Mouse (Mus musculus) midbrain, embryonic 13.5 days (tissue): ENCODE measurements at regions not wholly inside any gene's neighbourhood (a gene's known extent, or its start where the extent isn't known, plus 50 kb on each side); places are given as distances from the start of the nearest gene placed in this dataset.

Experiments
- ATAC-seq: fragments of 200-750 bp; cut with Nextera tagmentation; 2 replicates; pipeline ENCODE4 v1.8.0; 2017; ENCODE audit warnings: mild to moderate bottlenecking, moderate TSS enrichment, moderate library complexity
- H3K27ac ChIP-seq: fragments of 300-500 bp; sonication (generic); 2 replicates; pipeline ENCODE4 v1.5.1; 2015; ENCODE audit warnings: inconsistent platforms, mild to moderate bottlenecking, moderate library complexity
- H3K27me3 ChIP-seq: fragments of 300-500 bp; sonication (generic); 2 replicates; pipeline ENCODE4 v1.6.1; 2015; ENCODE audit warnings: mild to moderate bottlenecking, inconsistent platforms
- H3K36me3 ChIP-seq: fragments of 300-500 bp; sonication (generic); 2 replicates; pipeline ENCODE4 v1.6.1; 2015; ENCODE audit warnings: mild to moderate bottlenecking, inconsistent platforms
- H3K4me1 ChIP-seq: fragments of 300-500 bp; sonication (generic); replicated peaks from 2 replicates; pipeline ENCODE4 v1.6.1; 2015; ENCODE audit warnings: inconsistent platforms
- H3K4me2 ChIP-seq: fragments of 300-500 bp; sonication (generic); replicated peaks from 2 replicates; pipeline ENCODE4 v1.6.1; 2015; ENCODE audit warnings: moderate library complexity, mild to moderate bottlenecking, inconsistent platforms
- H3K4me3 ChIP-seq: fragments of 300-500 bp; sonication (generic); replicated peaks from 2 replicates; pipeline ENCODE4 v1.5.1; 2015; ENCODE audit warnings: mild to moderate bottlenecking, inconsistent platforms
- H3K9ac ChIP-seq: fragments of 300-500 bp; sonication (generic); replicated peaks from 2 replicates; pipeline ENCODE4 v1.6.1; 2015; ENCODE audit warnings: mild to moderate bottlenecking, inconsistent platforms
- H3K9me3 ChIP-seq: fragments of 300-500 bp; sonication (generic); 2 replicates; pipeline ENCODE4 v1.6.1; 2016; ENCODE audit warnings: mild to moderate bottlenecking, inconsistent platforms
- WGBS: fragments of 180-500 bp; shearing (Covaris S2); methylation state at CpG from one replicate; pipeline ENCODE4 v1.1.7; 2015; 5-methylcytosine and 5-hydroxymethylcytosine counted together

DNA sequence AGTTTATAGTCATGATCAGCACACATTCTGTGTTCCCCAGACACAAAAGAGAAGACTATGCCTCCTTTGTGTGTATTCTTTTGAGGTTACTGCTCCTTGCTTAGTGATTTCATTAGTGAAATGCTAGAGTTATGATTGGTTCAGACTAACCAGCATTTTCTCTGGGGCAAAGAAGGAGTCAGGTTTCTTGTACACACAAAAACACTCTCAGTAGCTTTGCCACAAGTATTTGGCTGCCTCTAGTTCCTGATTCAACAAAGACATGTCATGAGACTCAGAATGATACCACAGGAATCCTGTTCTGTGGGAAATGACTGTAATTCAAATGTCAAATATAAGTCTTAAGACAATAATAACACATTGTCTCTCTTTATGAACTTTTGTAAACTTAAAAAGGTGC, 86.9 kb downstream of the Alx1 start:
- Histone ChIP-seq H3K27me3 (no peaks in the 10 kb centered on the region), H3K27ac (no peak overlapping the region), H3K4me2 (no peak overlapping the region), H3K36me3 (no peaks in the 10 kb centered on the region), H3K9ac (no peak overlapping the region), H3K9me3 (no peaks in the 10 kb centered on the region), H3K4me1 (no peaks in the 10 kb centered on the region), H3K4me3 (no peak overlapping the region)
- ATAC-seq: no peak

DNA sequence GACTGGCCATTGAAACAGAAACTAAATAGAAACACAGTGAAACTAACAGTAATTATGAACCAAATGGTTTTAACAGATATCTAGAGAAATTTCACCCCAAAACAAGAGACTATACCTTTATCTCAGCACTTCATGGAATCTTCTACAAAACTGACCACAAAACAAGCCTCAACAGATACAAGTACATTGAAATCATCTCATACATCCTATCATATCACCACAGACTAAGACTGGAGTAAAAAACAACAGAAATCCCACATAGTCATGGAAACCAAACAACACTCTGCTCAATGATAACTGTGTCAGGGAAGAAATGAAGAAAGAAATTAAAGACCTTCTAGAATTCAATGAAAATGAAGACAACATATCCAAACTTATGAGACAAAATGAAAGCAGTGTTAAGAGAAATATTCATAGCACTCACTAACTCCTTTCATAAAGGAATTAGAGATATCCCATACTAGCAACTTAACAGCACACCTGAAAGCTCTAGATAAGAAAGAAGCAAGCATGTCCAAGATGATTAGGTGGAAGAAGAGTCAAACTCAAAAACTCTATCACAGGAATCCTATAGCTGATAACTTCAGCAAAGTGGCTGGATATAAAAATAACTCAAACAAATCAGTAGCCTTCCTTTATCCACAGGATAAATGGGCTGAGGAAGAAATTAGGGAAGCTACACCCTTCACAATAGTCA, 89.0 kb downstream of the Alx1 start:
- Histone ChIP-seq H3K27me3 (no peaks in the 10 kb centered on the region), H3K9me3 (no peaks in the 10 kb centered on the region), H3K4me3 (no peak overlapping the region), H3K27ac (no peak overlapping the region), H3K4me2 (no peak overlapping the region), H3K4me1 (no peaks in the 10 kb centered on the region), H3K36me3 (no peaks in the 10 kb centered on the region), H3K9ac (no peak overlapping the region)
- ATAC-seq: no peak

DNA sequence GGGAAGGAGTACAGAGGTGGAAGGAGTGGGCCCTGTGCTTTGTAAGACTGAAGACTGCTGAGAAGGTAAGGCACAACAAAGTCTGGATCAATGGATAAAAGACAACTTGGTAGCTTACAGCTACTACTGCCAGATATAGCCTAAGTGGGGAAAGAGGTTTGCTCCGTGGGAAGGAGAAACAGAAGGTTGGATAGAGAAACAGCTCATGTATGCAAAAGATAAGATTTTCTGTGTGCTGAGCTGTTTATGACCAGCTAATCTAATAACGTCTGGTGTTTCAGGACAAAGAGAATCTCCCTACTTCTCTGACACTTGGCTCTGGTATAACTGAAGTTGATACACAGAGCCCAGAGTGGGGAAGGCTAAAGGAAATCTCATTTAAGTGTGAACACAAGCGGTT, 98.6 kb downstream of the Alx1 start:
- no peaks in the 10 kb centered on the region for H3K9me3 ChIP-seq
- H3K4me2 ChIP-seq: no peak overlapping the region
- WGBS: 56% methylated on average over 3 of the region's 3 CpGs
- no peaks in the 10 kb centered on the region for H3K27me3 ChIP-seq
- no peak overlapping the region for H3K27ac ChIP-seq
- no peaks in the 10 kb centered on the region for H3K4me1 ChIP-seq
- no peak overlapping the region for H3K9ac ChIP-seq
- H3K36me3 ChIP-seq: no peaks in the 10 kb centered on the region
- no peak overlapping the region for H3K4me3 ChIP-seq
- ATAC-seq: no peak

DNA sequence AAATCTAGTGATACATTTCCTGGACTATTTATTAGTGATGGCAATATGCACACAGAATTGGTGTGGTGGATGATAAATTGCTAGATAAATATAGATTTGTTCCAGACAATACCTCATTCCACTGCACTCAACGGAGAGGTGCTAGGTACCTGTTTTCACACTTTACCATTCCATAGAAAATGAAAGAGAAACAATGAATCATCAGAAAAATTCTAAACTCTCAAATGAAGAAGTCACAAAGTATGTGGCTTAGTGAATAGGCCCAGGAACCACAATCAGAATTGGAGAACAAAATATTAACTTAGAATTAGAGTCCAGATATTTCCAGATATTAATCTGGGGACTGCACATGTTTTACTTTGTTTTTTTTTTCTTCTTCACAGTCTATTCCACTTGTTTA, 101.4 kb downstream of the Alx1 start:
- H3K9ac ChIP-seq: no peak overlapping the region
- no peaks in the 10 kb centered on the region for H3K36me3 ChIP-seq
- H3K27ac ChIP-seq: no peak overlapping the region
- H3K9me3 ChIP-seq: no peaks in the 10 kb centered on the region
- no peak for ATAC-seq
- WGBS: 79% methylated on average over 1 of the region's 1 CpGs
- H3K4me1 ChIP-seq: no peaks in the 10 kb centered on the region
- no peak overlapping the region for H3K4me3 ChIP-seq
- no peaks in the 10 kb centered on the region for H3K27me3 ChIP-seq
- H3K4me2 ChIP-seq: no peak overlapping the region

DNA sequence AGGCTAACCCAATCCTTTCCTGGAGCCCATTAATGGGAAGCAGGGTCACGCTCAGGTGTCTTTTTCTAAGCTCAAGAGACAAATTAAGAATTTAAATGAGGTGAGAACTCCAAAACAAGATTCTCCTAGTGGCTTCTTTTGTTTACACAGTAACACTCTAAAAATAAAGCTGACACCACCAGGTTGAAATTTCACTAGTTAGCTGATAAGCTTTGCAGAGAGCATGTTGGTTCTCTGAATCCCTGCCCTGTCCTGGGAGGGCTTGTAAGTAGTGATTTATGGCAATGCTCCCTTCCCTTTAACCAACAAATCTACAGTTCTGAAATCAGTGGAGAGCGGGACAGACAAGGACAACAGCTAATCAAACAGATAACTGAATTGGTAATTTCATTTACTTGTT, 132.6 kb downstream of the Alx1 start:
- Histone ChIP-seq H3K9ac (no peak overlapping the region), H3K4me3 (no peak overlapping the region), H3K36me3 (no peaks in the 10 kb centered on the region), H3K27ac (no peak overlapping the region), H3K27me3 (no peaks in the 10 kb centered on the region), H3K9me3 (no peaks in the 10 kb centered on the region), H3K4me1 (0 out of 2 replicates have a peak, but pooled peaks cover 4% of the 10 kb centered on the region), H3K4me2 (no peak overlapping the region)
- WGBS: 59% methylated on average over 2 of the region's 2 CpGs
- ATAC-seq: no peak

DNA sequence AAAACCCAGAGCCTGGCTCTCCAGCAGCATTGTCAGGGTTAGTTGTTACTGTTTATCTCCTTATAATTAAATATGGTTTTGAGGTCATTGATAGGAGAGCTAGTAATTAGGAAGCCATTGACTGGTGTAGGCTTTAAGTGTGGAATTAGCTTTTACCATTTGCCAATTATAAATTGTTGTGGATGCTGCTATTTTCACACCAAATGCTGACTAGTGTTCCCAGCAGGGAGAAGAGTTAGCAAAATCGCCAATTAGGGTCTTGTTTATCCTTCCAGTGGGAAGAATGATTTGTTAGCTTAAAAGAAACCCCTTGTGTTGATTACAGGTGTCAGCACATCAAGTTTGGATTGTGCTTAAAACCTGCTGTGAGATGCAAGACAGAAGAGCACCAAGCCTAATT, 134.1 kb downstream of the Alx1 start:
- H3K4me3 ChIP-seq: no peak overlapping the region
- H3K36me3 ChIP-seq: no peaks in the 10 kb centered on the region
- H3K4me1 ChIP-seq: 0 out of 2 replicates have a peak, but pooled peaks cover 4% of the 10 kb centered on the region
- no peak overlapping the region for H3K27ac ChIP-seq
- H3K27me3 ChIP-seq: no peaks in the 10 kb centered on the region
- H3K9me3 ChIP-seq: no peaks in the 10 kb centered on the region
- 31% methylated on average over 1 of the region's 1 CpGs for WGBS
- H3K9ac ChIP-seq: no peak overlapping the region
- no peak overlapping the region for H3K4me2 ChIP-seq
- ATAC-seq: no peak

DNA sequence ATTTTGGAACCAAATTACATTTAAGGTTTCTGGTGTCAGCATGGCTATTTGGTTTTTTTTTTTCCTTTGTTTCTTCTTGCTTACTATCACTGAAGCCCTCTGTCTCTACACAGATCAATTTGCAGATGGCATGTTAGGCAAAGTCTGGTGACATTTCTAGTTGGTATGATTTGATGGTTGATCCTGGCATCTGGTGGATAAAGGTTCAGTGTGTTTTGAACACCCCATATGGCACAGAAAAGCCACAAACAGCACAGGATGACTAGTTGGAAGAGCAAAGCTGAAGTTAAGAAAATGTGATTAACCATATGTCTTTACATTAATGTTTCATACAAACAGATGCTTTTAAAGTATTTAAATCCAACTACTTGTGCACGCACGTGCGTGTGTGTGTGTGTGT, 137.6 kb downstream of the Alx1 start:
- Histone ChIP-seq H3K9ac (no peak overlapping the region), H3K4me3 (no peak overlapping the region), H3K27ac (no peak overlapping the region), H3K4me2 (no peak overlapping the region), H3K4me1 (0 out of 2 replicates have a peak, but pooled peaks cover 4% of the 10 kb centered on the region), H3K36me3 (no peaks in the 10 kb centered on the region), H3K27me3 (no peaks in the 10 kb centered on the region), H3K9me3 (no peaks in the 10 kb centered on the region)
- ATAC-seq: no peak
- WGBS: 89% methylated on average over 3 of the region's 3 CpGs

DNA sequence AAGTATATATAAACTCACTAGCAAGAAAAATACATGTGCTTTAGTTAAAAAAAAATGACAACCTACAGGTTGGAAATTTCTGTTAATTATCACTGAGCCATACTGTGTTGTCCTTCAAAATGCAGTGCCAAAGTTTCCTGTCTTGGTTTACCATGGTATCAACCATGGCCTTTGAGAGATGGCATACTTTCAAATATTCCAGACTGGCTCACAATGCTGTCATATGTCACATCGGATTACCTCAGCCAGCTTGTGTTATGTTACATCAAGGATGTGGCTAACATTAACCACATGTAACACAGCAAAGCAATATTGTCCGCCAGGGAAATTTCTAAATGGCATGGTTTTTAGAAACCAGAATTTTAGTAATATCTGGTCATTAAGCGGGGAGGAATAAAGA, 140.3 kb downstream of the Alx1 start:
- no peak for ATAC-seq

DNA sequence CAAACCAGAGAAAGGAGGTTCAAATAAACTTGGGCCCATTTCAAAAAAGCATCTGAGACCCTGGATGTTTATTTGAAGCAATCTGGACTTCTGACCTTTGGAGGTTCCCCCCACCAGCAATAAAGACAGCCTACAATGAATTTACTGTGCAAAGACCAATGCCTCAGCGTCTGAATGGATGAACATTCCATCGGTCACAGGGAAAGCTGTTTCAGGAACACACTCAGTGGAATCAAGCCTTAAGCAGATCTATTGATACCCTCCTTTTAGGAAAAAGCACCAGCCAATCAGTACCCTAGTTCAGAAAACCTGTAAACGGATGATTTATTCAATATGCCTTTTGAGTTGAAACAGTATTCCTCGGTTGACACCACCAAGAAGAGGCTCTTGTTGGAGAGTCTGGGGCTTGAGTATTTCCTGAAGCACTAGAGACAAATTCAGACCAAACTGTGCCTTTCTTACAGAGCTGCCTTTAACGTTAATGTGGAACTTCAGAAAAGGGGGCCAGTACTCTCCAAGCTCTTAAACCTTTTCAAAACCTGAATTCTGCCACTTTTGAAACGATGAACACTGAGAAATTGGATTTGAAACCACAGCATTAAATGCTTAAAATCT, 148.1 kb downstream of the Alx1 start:
- Histone ChIP-seq H3K4me1 (no peaks in the 10 kb centered on the region), H3K4me3 (no peak overlapping the region), H3K27me3 (no peaks in the 10 kb centered on the region), H3K9ac (no peak overlapping the region), H3K36me3 (no peaks in the 10 kb centered on the region), H3K9me3 (no peaks in the 10 kb centered on the region; the same call in 1 of the 2 replicates), H3K4me2 (no peak overlapping the region), H3K27ac (no peak overlapping the region)
- no peak for ATAC-seq
- 69% methylated on average over 6 of the region's 6 CpGs for WGBS

More for the DNA sequence above, 140.3 kb downstream of the Alx1 start:
- no peak overlapping the region for H3K4me2 ChIP-seq
- H3K27ac ChIP-seq: no peak overlapping the region
- 93% methylated on average over 3 of the region's 3 CpGs for WGBS
- H3K36me3 ChIP-seq: no peaks in the 10 kb centered on the region
- H3K27me3 ChIP-seq: no peaks in the 10 kb centered on the region
- no peaks in the 10 kb centered on the region; the same call in 1 of the 2 replicates for H3K9me3 ChIP-seq
- no peaks in the 10 kb centered on the region for H3K4me1 ChIP-seq
- H3K9ac ChIP-seq: no peak overlapping the region
- no peak overlapping the region for H3K4me3 ChIP-seq

DNA sequence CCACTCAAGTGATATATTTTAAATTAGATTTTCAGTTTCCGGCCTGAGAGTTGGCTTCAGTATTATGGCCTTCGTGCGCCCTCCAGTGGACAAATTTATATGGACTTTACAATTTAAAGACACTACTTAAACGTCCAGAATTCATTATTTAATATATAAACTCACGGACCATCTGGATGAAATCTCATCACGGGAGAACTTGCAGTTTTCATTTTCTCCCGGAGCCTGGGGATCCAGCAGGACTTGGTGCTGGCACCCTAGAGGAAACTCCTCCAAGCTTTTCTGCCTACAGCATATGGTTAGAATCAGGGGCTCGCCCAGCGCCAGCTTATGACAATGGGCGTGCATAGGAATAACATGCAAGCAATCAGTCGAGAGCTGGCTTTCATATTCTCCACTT, 152.0 kb downstream of the Alx1 start:
- H3K9me3 ChIP-seq: no peaks in the 10 kb centered on the region
- H3K9ac ChIP-seq: no peak overlapping the region
- 36% methylated on average over 11 of the region's 11 CpGs for WGBS
- no peaks in the 10 kb centered on the region for H3K36me3 ChIP-seq
- no peak overlapping the region for H3K27ac ChIP-seq
- no peaks in the 10 kb centered on the region for H3K27me3 ChIP-seq
- H3K4me3 ChIP-seq: no peak overlapping the region
- ATAC-seq: peak; percentile 70
- no peaks in the 10 kb centered on the region for H3K4me1 ChIP-seq
- H3K4me2 ChIP-seq: peak overlapping the region; percentile 41

DNA sequence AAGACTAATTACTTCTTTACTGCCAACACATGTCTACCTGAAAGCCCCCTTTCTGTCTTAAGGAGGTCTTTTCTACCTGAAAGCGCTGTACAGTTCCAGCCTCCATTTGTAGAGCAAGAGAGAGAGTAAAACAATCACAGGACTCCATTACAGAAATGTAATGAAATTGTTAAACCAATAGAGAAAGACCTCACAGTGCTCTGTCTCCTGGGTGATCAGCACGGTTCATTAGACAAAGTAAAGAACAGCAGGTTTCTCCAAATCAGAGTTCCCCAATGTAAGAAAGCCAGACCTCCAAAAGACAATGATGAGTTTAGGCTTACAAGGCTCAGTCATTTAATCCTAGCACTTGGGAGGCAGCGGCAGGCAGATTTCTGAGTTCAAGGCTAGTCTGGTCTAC, 153.1 kb downstream of the Alx1 start:
- Histone ChIP-seq H3K4me1 (no peaks in the 10 kb centered on the region), H3K36me3 (no peaks in the 10 kb centered on the region), H3K4me3 (no peak overlapping the region), H3K9ac (no peak overlapping the region), H3K27me3 (no peaks in the 10 kb centered on the region), H3K27ac (no peak overlapping the region), H3K9me3 (no peaks in the 10 kb centered on the region), H3K4me2 (no peak overlapping the region)
- 32% methylated on average over 3 of the region's 3 CpGs for WGBS
- 0 out of 2 replicates have a peak, but pooled peaks have one; percentile 20 for ATAC-seq

DNA sequence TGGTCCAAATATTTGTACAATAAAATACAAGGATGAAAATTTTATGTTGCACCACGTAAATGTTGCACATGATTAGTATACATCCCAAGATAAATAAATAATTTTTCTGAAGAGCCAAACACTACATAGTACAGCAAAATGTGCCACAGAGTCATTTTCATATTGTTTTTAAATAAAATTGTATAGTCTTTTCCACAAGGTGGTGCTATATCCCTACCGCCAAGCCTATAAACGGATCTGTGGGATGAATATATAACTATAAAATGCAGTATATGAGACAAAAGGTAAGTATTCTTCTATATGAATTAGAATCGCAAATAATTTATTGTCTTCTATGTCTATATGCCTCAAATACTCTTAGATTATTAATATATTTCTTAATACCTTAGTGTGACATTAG, 163.1 kb downstream of the Alx1 start:
- Histone ChIP-seq H3K36me3 (no peaks in the 10 kb centered on the region), H3K4me3 (no peak overlapping the region), H3K4me2 (no peak overlapping the region), H3K9ac (no peak overlapping the region), H3K9me3 (no peaks in the 10 kb centered on the region), H3K27me3 (no peaks in the 10 kb centered on the region), H3K4me1 (no peaks in the 10 kb centered on the region), H3K27ac (no peak overlapping the region)
- no peak for ATAC-seq
- WGBS: 30% methylated on average over 4 of the region's 4 CpGs
